In genomic region chr9:37432026-37432666, GRCm38 (mm10) we compare ENCODE assay signal across 8 mouse cellular contexts. TPM values are rescaled to one million over a fixed set of nuclear protein-coding genes. Genes with fewer than 3 reads are reported as not detected.
DNase-seq lines count a peak whose midpoint lies in the region; ATAC-seq and TF ChIP-seq lines count a peak whose summit lies in the region.

No protein-coding gene starts in this region.

- peak overlapping the region; percentile 39 for H3K4me3 ChIP-seq in heart, embryonic 12.5 days
- H3K4me3 ChIP-seq in kidney, postnatal 0 days (replicated peaks; ENCODE audit: low read depth, low read length): no peak overlapping the region
- peak overlapping the region; percentile 15; the same call in 1 of the 2 replicates for H3K4me3 ChIP-seq in lung, postnatal 0 days (ENCODE audit: low read depth, low read length)

- H3K4me2 ChIP-seq in heart, embryonic 12.5 days: peak overlapping the region; percentile 68
- H3K4me2 ChIP-seq in kidney, postnatal 0 days (ENCODE audit: low read length): peak overlapping the region; percentile 47
- H3K4me2 ChIP-seq in lung, postnatal 0 days (replicated peaks; ENCODE audit: low read depth, low read length): no peak overlapping the region

- no peak for TF ChIP-seq EP300 in lung, postnatal 0 days (IDR thresholded peaks at IDR 0.05)

- H3K27me3 ChIP-seq in heart, embryonic 12.5 days (replicated peaks): peaks cover 83% of the 10 kb centered on the region
- H3K27me3 ChIP-seq in kidney, postnatal 0 days (ENCODE audit: insufficient read depth, low read length): peaks cover 54% of the 10 kb centered on the region
- peaks cover 58% of the 10 kb centered on the region for H3K27me3 ChIP-seq in lung, postnatal 0 days (replicated peaks; ENCODE audit: insufficient read depth, low read length)

- H3K9ac ChIP-seq in heart, embryonic 12.5 days: no peak overlapping the region
- H3K9ac ChIP-seq in kidney, postnatal 0 days (ENCODE audit: low read depth, low read length): no peak overlapping the region
- H3K9ac ChIP-seq in lung, postnatal 0 days (replicated peaks; ENCODE audit: low read depth): no peak overlapping the region

- ATAC-seq in heart, embryonic 12.5 days (ENCODE audit: insufficient number of reproducible peaks, low FRiP score): no peak
- ATAC-seq in kidney, postnatal 0 days (replicated peaks; ENCODE audit: low FRiP score, low read depth): peak; percentile 82
- ATAC-seq in lung, postnatal 0 days: peak; percentile 58

- intact Hi-C loops in heart, postnatal 25 days (cut with DNase I): loop anchor here (2.0 to 5.0 kb wide), 2 partner anchors 29 to 500 kb away; no protein-coding TSS in a partner anchor

- DNase-seq in heart, adult 11 months: peak; percentile 93
- no peak for DNase-seq in heart, postnatal 25 days (ENCODE audit: low spot score)
- peak; percentile 76 for DNase-seq in adrenal gland, postnatal 14 days
- DNase-seq in kidney, postnatal 0 days (ENCODE audit: low spot score): peak; percentile 80
- DNase-seq in lung, postnatal 0 days (ENCODE audit: low spot score): peak; percentile 67
- DNase-seq in right cerebral cortex, postnatal 4 days: peak; percentile 56
- DNase-seq in spleen, postnatal 36 days (ENCODE audit: low spot score in 2 of 2): no peak

- 3% methylated on average over 16 of the region's 17 CpGs for WGBS in heart, embryonic 12.5 days
- 1% methylated on average over 16 of the region's 17 CpGs for WGBS in kidney, postnatal 0 days
- 2% methylated on average over 16 of the region's 17 CpGs for WGBS in lung, postnatal 0 days

- no peak overlapping the region for H3K27ac ChIP-seq in heart, embryonic 12.5 days (ENCODE audit: poor library complexity, severe bottlenecking)
- no peak overlapping the region for H3K27ac ChIP-seq in kidney, postnatal 0 days
- H3K27ac ChIP-seq in lung, postnatal 0 days (ENCODE audit: low read length): no peak overlapping the region

- H3K9me3 ChIP-seq in heart, embryonic 12.5 days (replicated peaks): no peaks in the 10 kb centered on the region
- H3K9me3 ChIP-seq in kidney, postnatal 0 days (replicated peaks; ENCODE audit: low read length): no peaks in the 10 kb centered on the region
- no peaks in the 10 kb centered on the region for H3K9me3 ChIP-seq in lung, postnatal 0 days (ENCODE audit: low read length)

- peaks cover 24% of the 10 kb centered on the region for H3K4me1 ChIP-seq in heart, embryonic 12.5 days (replicated peaks)
- H3K4me1 ChIP-seq in kidney, postnatal 0 days (replicated peaks; ENCODE audit: insufficient read depth, low read length): peaks cover 4% of the 10 kb centered on the region; the same call in 1 of the 2 replicates
- H3K4me1 ChIP-seq in lung, postnatal 0 days (ENCODE audit: insufficient read depth, low read depth, low read length): peaks cover 3% of the 10 kb centered on the region; the same call in 1 of the 2 replicates

- peak; percentile 72 for TF ChIP-seq CTCF in kidney, postnatal 0 days (IDR thresholded peaks at IDR 0.05; ENCODE audit: low read depth)
- TF ChIP-seq CTCF in lung, postnatal 0 days (IDR thresholded peaks at IDR 0.05): peak; percentile 74

- H3K36me3 ChIP-seq in heart, embryonic 12.5 days: no peaks in the 10 kb centered on the region
- H3K36me3 ChIP-seq in kidney, postnatal 0 days (ENCODE audit: insufficient read depth, low read length): no peaks in the 10 kb centered on the region
- H3K36me3 ChIP-seq in lung, postnatal 0 days (ENCODE audit: insufficient read depth, low read length): no peaks in the 10 kb centered on the region

RNA-seq across cellular contexts. Expression of gene Robo3, which starts 0.9 kb away (rescaled TPM):
- total RNA-seq in heart, postnatal 25 days (2021): not detected
- total RNA-seq in adrenal gland, postnatal 14 days (2021): 0.30 and 0.53 TPM in 2 replicates
- 0.10 and 0.20 TPM in 2 replicates for polyA plus RNA-seq in heart, embryonic 12.5 days (2016; fragmentation: Nextera tagmentation; extraction: Ambion mirVana)
- 0.25 and 0.51 TPM in 2 replicates for polyA plus RNA-seq in kidney, postnatal 0 days (2015; fragmentation: Nextera tagmentation; extraction: Ambion mirVana)
- polyA plus RNA-seq in lung, postnatal 0 days (2015; fragmentation: Nextera tagmentation; extraction: Ambion mirVana): 0.08 and 0.14 TPM in 2 replicates

RNA-seq across cellular contexts. Expression of gene Robo4, which starts 30.4 kb away (rescaled TPM):
- total RNA-seq in heart, postnatal 25 days (2021): 10 to 100 TPM; 29.7 to 30.1 TPM
- 30.9 and 37.3 TPM in 2 replicates for total RNA-seq in adrenal gland, postnatal 14 days (2021)
- polyA plus RNA-seq in heart, embryonic 12.5 days (2016; fragmentation: Nextera tagmentation; extraction: Ambion mirVana): 4.6 and 6.2 TPM in 2 replicates
- polyA plus RNA-seq in kidney, postnatal 0 days (2015; fragmentation: Nextera tagmentation; extraction: Ambion mirVana): 17.5 and 19.4 TPM in 2 replicates
- 18.9 and 21.6 TPM in 2 replicates for polyA plus RNA-seq in lung, postnatal 0 days (2015; fragmentation: Nextera tagmentation; extraction: Ambion mirVana)

RNA-seq across cellular contexts. Expression of gene Msantd2, which starts 57.0 kb away (rescaled TPM):
- total RNA-seq in heart, postnatal 25 days (2021): 1 to 10 TPM; 7.8 to 8.0 TPM
- total RNA-seq in adrenal gland, postnatal 14 days (2021): 21.9 and 22.5 TPM in 2 replicates
- 21.7 and 28.2 TPM in 2 replicates for polyA plus RNA-seq in heart, embryonic 12.5 days (2016; fragmentation: Nextera tagmentation; extraction: Ambion mirVana)
- 15.1 and 16.9 TPM in 2 replicates for polyA plus RNA-seq in kidney, postnatal 0 days (2015; fragmentation: Nextera tagmentation; extraction: Ambion mirVana)
- 12.1 and 12.2 TPM in 2 replicates for polyA plus RNA-seq in lung, postnatal 0 days (2015; fragmentation: Nextera tagmentation; extraction: Ambion mirVana)

Comparison
In these comparisons a context has a peak if more than half of its experiments do, and no peak if none do; other contexts are left out.
1. DNase-seq: peak in heart, adult 11 months (single experiment), adrenal gland, postnatal 14 days (single experiment), kidney, postnatal 0 days (single experiment), lung, postnatal 0 days (single experiment) and right cerebral cortex, postnatal 4 days (single experiment); none in heart, postnatal 25 days (single experiment) and spleen, postnatal 36 days (0 of 2).